Mouse (Mus musculus) liver, embryonic 14.5 days (tissue): ENCODE results near the gene Psma5.

ENCODE experiments used
- CTCF ChIP-seq: IDR thresholded peaks from 2 replicates; pipeline ENCODE4 v1.5.1; 2016; ENCODE audit warnings: antibody characterized with exemption, low read depth, control low read depth
- EP300 ChIP-seq: IDR thresholded peaks from 2 replicates; pipeline ENCODE4 v1.6.1; 2016; ENCODE audit warnings: antibody characterized with exemption, low read depth

GRCm38 (mm10) chr3:108313138-108313537 is 56.4 kb downstream of the Psma5 start:
- no peak for TF ChIP-seq EP300
- TF ChIP-seq CTCF = no peak
